In the genomic region with DNA sequence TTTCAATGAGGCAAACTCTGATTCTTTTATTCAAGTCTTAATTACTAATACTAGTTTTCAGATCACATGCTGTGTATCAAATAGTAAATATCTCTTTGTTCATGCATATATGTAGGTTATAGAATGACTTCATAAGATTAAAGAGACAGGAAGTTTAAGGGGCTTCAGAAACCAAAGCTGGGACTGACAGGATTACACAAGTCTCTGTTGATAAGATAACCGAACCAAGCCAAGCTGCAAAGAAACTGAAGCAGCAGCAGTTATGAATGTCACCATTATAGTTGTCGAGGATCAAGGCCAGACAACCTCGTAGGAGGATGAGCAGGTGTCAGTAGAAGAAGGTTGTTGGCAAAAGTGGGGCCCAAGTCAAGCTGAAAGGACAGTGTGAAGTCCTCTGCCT, we compare ENCODE assay signal across 33 mouse cellular contexts.
"Had no signal": no experiment of that assay in that cellular context is flagged by ENCODE, and none has a peak within 500 bp of the region (broad histone marks: within the 10 kb centered on the region; RNA-seq: fewer than 3 reads in every experiment).

No protein-coding gene starts in this region.

- H3K27ac ChIP-seq: heart, embryonic 13.5 days; heart, embryonic 15.5 days; hindbrain, embryonic 10.5 days; hindbrain, embryonic 12.5 days; hindbrain, embryonic 13.5 days; hindbrain, embryonic 14.5 days; hindbrain, embryonic 15.5 days; hindbrain, postnatal 0 days; intestine, embryonic 15.5 days; kidney, embryonic 15.5 days; kidney, postnatal 0 days; layer of hippocampus, adult 2 months; left cerebral cortex, adult 2 months had no signal

- H3K9me3 ChIP-seq: heart, embryonic 13.5 days; heart, embryonic 15.5 days; hindbrain, embryonic 10.5 days; hindbrain, embryonic 12.5 days; hindbrain, embryonic 13.5 days; hindbrain, embryonic 15.5 days; intestine, embryonic 15.5 days; kidney, embryonic 15.5 days had no signal

- H3K4me2 ChIP-seq: heart, embryonic 13.5 days; heart, embryonic 15.5 days; hindbrain, embryonic 12.5 days; hindbrain, embryonic 13.5 days; hindbrain, embryonic 14.5 days; hindbrain, embryonic 15.5 days; intestine, embryonic 15.5 days; kidney, embryonic 15.5 days had no signal

- H3K4me1 ChIP-seq: intestine, embryonic 15.5 days had no signal

- ATAC-seq: hindbrain, embryonic 16.5 days; hindbrain, postnatal 0 days; inflammation-experienced regulatory T-cells, adult 6 months; intestine, embryonic 15.5 days; intestine, embryonic 16.5 days; intestine, postnatal 0 days had no signal

- H3K36me3 ChIP-seq: heart, embryonic 13.5 days; heart, embryonic 15.5 days; hindbrain, embryonic 10.5 days; hindbrain, embryonic 12.5 days; hindbrain, embryonic 13.5 days; hindbrain, embryonic 15.5 days; intestine, embryonic 15.5 days; kidney, embryonic 15.5 days had no signal

- H3K9ac ChIP-seq: heart, embryonic 13.5 days; heart, embryonic 15.5 days; hindbrain, embryonic 12.5 days; hindbrain, embryonic 13.5 days; hindbrain, embryonic 14.5 days; hindbrain, embryonic 15.5 days; intestine, embryonic 15.5 days; kidney, embryonic 15.5 days had no signal

- H3K27me3 ChIP-seq: heart, embryonic 13.5 days; heart, embryonic 15.5 days; hindbrain, embryonic 12.5 days; hindbrain, embryonic 13.5 days; hindbrain, embryonic 15.5 days; intestine, embryonic 15.5 days; kidney, embryonic 15.5 days had no signal

- DNase-seq: heart, postnatal 10 days; heart, postnatal 14 days; heart, postnatal 36 days; heart, postnatal 4 days; kidney, adult 11 months; kidney, adult 18-20 months; kidney, adult 2 months; kidney, adult 8-10 months; kidney, adult 9 months; kidney, postnatal 10 days; kidney, postnatal 14 days; kidney, postnatal 25 days; kidney, postnatal 36 days; kidney, postnatal 4 days; layer of hippocampus, adult 9-11 months; layer of hippocampus, postnatal 36 days had no signal

- H3K4me3 ChIP-seq: heart, embryonic 13.5 days; heart, embryonic 15.5 days; hindbrain, embryonic 10.5 days; hindbrain, embryonic 12.5 days; hindbrain, embryonic 13.5 days; hindbrain, embryonic 15.5 days; intestine, embryonic 15.5 days; kidney, embryonic 15.5 days; layer of hippocampus, adult 2 months; left cerebral cortex, adult 2 months had no signal
